Mouse (Mus musculus) heart, embryonic 13.5 days (tissue): ENCODE measurements around the gene Tbc1d5. TPM values are rescaled to one million over a fixed set of nuclear protein-coding genes. Genes with fewer than 3 reads are reported as not detected.

Experiments used
- ATAC-seq: fragments of 200-750 bp; cut with Nextera tagmentation; 2 replicates; pipeline ENCODE4 v1.8.0; 2017; ENCODE audit warnings: moderate TSS enrichment; ENCODE audit not compliant: insufficient number of reproducible peaks, low FRiP score, low TSS enrichment; ENCODE audit errors: extremely low read depth
- H3K27ac ChIP-seq: fragments of 300-500 bp; sonication (generic); replicated peaks from 2 replicates; pipeline ENCODE4 v1.5.1; 2015; ENCODE audit warnings: moderate library complexity, mild to moderate bottlenecking, inconsistent platforms
- H3K27me3 ChIP-seq: fragments of 300-500 bp; sonication (generic); replicated peaks from 2 replicates; pipeline ENCODE4 v1.6.1; 2015; ENCODE audit warnings: mild to moderate bottlenecking, inconsistent platforms
- H3K36me3 ChIP-seq: fragments of 300-500 bp; sonication (generic); 2 replicates; pipeline ENCODE4 v1.6.1; 2015; ENCODE audit warnings: mild to moderate bottlenecking, inconsistent platforms
- H3K4me1 ChIP-seq: fragments of 300-500 bp; sonication (generic); 2 replicates; pipeline ENCODE4 v1.6.1; 2015; ENCODE audit warnings: inconsistent platforms
- H3K4me2 ChIP-seq: fragments of 300-500 bp; sonication (generic); 2 replicates; pipeline ENCODE4 v1.6.1; 2015; ENCODE audit warnings: inconsistent platforms, mild to moderate bottlenecking, moderate library complexity
- H3K4me3 ChIP-seq: fragments of 300-500 bp; sonication (generic); 2 replicates; pipeline ENCODE4 v1.5.1; 2015; ENCODE audit warnings: moderate library complexity, mild to moderate bottlenecking, inconsistent platforms
- H3K9ac ChIP-seq: fragments of 300-500 bp; sonication (generic); 2 replicates; pipeline ENCODE4 v1.6.1; 2015; ENCODE audit warnings: inconsistent platforms, mild to moderate bottlenecking, moderate library complexity
- H3K9me3 ChIP-seq: fragments of 300-500 bp; sonication (generic); 2 replicates; pipeline ENCODE4 v1.6.1; 2016; ENCODE audit warnings: inconsistent platforms
- WGBS: fragments of 180-500 bp; shearing (Covaris S2); methylation state at CpG from one replicate; pipeline ENCODE4 v1.1.7; 2015; ENCODE audit warnings: mixed read lengths; 5-methylcytosine and 5-hydroxymethylcytosine counted together
- polyA plus RNA-seq: library from polyadenylated mRNA; unstranded; fragments of >200 nt; fragmentation: Nextera tagmentation; extraction: Ambion mirVana; gene quantifications from 2 replicates; pipeline ENCODE4 v1.2.1, GENCODE M21; 2015

Gene Tbc1d5
- polyA plus RNA-seq, 1 experiment from 2014 or later, result 7.5 TPM

DNA sequence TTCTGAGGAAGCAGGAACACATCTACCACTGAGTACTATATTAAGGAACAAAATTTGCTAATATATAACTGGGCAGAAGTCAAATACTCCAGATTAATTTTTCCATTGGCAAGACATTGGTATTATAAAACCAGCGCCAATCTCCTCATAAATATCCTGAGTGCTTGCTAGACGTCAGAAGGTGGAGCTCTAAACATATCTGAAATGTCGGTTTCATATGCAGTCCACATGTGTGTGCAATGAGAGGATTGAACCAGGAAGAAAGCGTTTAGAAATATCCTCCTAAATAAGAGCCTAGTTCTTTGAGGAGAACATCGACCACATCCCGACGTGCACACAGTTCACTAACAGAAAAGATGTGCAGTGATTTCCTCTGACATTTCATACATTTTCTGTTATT lies 305.1 kb downstream of the Tbc1d5 start:
- no peaks in the 10 kb centered on the region for H3K9me3 ChIP-seq
- no peak overlapping the region for H3K4me2 ChIP-seq
- H3K27ac ChIP-seq, result no peak overlapping the region
- H3K27me3 ChIP-seq, result no peaks in the 10 kb centered on the region
- no peaks in the 10 kb centered on the region for H3K4me1 ChIP-seq
- WGBS, result 79% methylated on average over 7 of the region's 7 CpGs
- no peak overlapping the region for H3K9ac ChIP-seq
- H3K4me3 ChIP-seq, result no peak overlapping the region
- no peaks in the 10 kb centered on the region for H3K36me3 ChIP-seq
- no peak for ATAC-seq

DNA sequence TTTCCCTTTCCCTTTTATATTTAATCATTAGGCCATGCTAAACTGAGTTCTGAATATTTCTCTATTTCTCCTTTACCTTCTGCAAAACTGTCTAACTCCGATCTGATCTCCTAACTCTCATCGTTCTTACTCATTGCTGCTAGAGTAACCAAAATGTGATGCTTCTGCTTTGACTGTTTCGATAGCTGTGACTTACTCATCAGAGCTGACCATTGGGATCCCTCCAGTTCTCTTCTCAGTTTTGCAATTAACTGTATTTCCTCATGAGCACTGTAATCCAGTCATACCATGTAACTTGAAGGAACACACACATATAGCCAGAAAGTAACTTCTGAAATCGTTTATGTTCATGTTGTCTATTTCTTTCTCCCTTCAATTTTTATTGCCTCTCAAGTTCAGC lies 306.6 kb downstream of the Tbc1d5 start:
- no peaks in the 10 kb centered on the region for H3K9me3 ChIP-seq
- WGBS, result 84% methylated on average over 4 of the region's 4 CpGs
- H3K4me1 ChIP-seq, result no peaks in the 10 kb centered on the region
- no peak overlapping the region for H3K27ac ChIP-seq
- H3K36me3 ChIP-seq, result no peaks in the 10 kb centered on the region
- H3K9ac ChIP-seq, result no peak overlapping the region
- no peak overlapping the region for H3K4me2 ChIP-seq
- no peak for ATAC-seq
- no peaks in the 10 kb centered on the region for H3K27me3 ChIP-seq
- no peak overlapping the region for H3K4me3 ChIP-seq

DNA sequence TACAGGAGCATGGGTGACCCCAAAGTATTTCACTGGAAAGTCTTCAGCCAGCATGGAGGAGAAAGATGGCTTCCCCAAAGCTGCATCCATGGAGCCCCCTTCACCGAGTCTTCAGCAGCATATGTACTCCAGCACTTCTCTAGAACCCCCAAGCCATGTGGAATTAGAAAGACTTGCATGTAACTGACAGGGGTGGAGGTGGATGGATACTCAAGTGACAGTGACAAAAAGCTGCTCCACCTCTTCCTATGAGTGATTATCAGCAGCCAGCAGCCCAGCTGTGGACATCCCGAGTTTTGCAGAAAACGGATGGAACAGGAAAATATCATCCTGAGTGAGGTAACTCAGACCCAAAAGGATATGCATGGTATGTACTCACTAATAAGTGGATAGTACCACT lies 311.9 kb downstream of the Tbc1d5 start:
- Histone ChIP-seq H3K4me2 (no peak overlapping the region), H3K27me3 (no peaks in the 10 kb centered on the region), H3K9me3 (no peaks in the 10 kb centered on the region), H3K27ac (no peak overlapping the region), H3K4me3 (no peak overlapping the region), H3K4me1 (no peaks in the 10 kb centered on the region), H3K36me3 (no peaks in the 10 kb centered on the region), H3K9ac (no peak overlapping the region)
- WGBS, result 51% methylated on average over 3 of the region's 3 CpGs
- no peak for ATAC-seq

- Histone ChIP-seq H3K4me1 (no peaks in the 10 kb centered on the region), H3K27me3 (no peaks in the 10 kb centered on the region), H3K36me3 (no peaks in the 10 kb centered on the region), H3K27ac (no peak overlapping the region; the same call in 1 of the 2 replicates), H3K9me3 (no peaks in the 10 kb centered on the region), H3K4me3 (no peak overlapping the region), H3K9ac (no peak overlapping the region), H3K4me2 (no peak overlapping the region)
- WGBS, result 42% methylated on average over 1 of the region's 1 CpGs
- ATAC-seq, result no peak
Measured at GRCm38 (mm10) chr17:50864781-50865180, 314.4 kb downstream of the Tbc1d5 start.

- Histone ChIP-seq H3K4me2 (no peak overlapping the region), H3K9ac (no peak overlapping the region), H3K27me3 (no peaks in the 10 kb centered on the region), H3K4me3 (no peak overlapping the region), H3K4me1 (peaks cover 5% of the 10 kb centered on the region; the same call in 1 of the 2 replicates), H3K9me3 (no peaks in the 10 kb centered on the region), H3K36me3 (no peaks in the 10 kb centered on the region), H3K27ac (no peak overlapping the region)
- no peak for ATAC-seq
- WGBS, result 30% methylated on average over 3 of the region's 3 CpGs
Measured at GRCm38 (mm10) chr17:50853220-50853619, 325.9 kb downstream of the Tbc1d5 start.

DNA sequence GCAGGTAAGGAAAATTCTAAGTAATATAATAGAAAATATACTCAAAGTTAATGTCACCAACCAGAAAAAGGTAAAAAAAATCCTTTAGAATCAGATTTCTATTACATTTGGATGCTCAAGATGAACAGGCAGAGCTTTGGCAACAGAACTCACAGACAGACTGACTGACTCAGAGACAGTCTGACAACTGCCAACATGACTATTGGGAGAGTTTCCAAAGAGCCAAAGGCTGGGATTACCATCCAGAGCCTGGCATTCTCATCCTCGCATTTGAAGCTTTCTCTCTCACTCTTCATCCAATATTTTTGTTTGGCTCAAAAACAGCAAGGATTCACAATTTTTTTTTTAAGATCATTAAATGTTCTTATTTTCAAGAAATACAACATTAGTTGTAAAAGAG lies 327.8 kb downstream of the Tbc1d5 start:
- Histone ChIP-seq H3K27ac (no peak overlapping the region), H3K4me3 (no peak overlapping the region), H3K36me3 (no peaks in the 10 kb centered on the region), H3K9me3 (no peaks in the 10 kb centered on the region), H3K4me1 (peaks cover 5% of the 10 kb centered on the region; the same call in 1 of the 2 replicates), H3K27me3 (no peaks in the 10 kb centered on the region), H3K4me2 (no peak overlapping the region), H3K9ac (no peak overlapping the region)
- WGBS, result 87% methylated on average over 1 of the region's 1 CpGs
- no peak for ATAC-seq

GRCm38 (mm10) chr17:50814089-50814488 lies 365.1 kb downstream of the Tbc1d5 start:
- H3K9me3 ChIP-seq, result no peaks in the 10 kb centered on the region
- H3K36me3 ChIP-seq, result no peaks in the 10 kb centered on the region
- no peak overlapping the region for H3K4me2 ChIP-seq
- no peak overlapping the region for H3K27ac ChIP-seq
- H3K4me3 ChIP-seq, result no peak overlapping the region
- 57% methylated on average over 1 of the region's 1 CpGs for WGBS
- H3K27me3 ChIP-seq, result no peaks in the 10 kb centered on the region
- ATAC-seq, result no peak
- peaks cover 3% of the 10 kb centered on the region; the same call in 1 of the 2 replicates for H3K4me1 ChIP-seq
- no peak overlapping the region for H3K9ac ChIP-seq

- Histone ChIP-seq H3K4me3 (no peak overlapping the region), H3K4me2 (no peak overlapping the region), H3K9ac (no peak overlapping the region), H3K27ac (no peak overlapping the region), H3K27me3 (no peaks in the 10 kb centered on the region), H3K36me3 (no peaks in the 10 kb centered on the region), H3K9me3 (no peaks in the 10 kb centered on the region), H3K4me1 (peaks cover 3% of the 10 kb centered on the region; the same call in 1 of the 2 replicates)
- no peak for ATAC-seq
- WGBS, result 86% methylated on average over 6 of the region's 6 CpGs
Measured at GRCm38 (mm10) chr17:50813580-50813979, 365.6 kb downstream of the Tbc1d5 start.

DNA sequence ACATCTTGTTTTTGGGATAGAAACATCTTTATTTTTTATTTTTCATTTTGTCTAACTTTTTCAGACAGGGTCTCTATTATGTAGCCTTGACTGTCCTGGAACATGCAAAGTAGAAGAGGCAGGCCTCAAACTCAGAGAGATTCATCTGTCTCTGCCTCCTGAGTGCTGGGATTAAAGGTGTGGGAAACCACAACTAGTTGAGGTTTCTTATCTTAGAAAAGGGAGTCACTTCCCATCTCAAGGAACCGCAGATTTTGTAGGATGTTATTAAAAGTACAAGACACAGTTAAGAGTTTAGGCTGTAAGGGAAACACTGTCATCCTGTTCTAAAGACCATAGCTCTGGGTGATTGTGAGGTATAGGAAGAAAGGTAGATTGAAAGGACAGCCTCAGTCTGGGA lies 373.5 kb downstream of the Tbc1d5 start:
- Histone ChIP-seq H3K27ac (no peak overlapping the region), H3K9ac (no peak overlapping the region), H3K9me3 (no peaks in the 10 kb centered on the region), H3K4me2 (no peak overlapping the region), H3K36me3 (no peaks in the 10 kb centered on the region), H3K4me3 (no peak overlapping the region), H3K4me1 (0 out of 2 replicates have a peak, but pooled peaks cover 3% of the 10 kb centered on the region), H3K27me3 (no peaks in the 10 kb centered on the region)
- WGBS, result 73% methylated on average over 1 of the region's 1 CpGs
- ATAC-seq, result no peak

- H3K27ac ChIP-seq, result no peak overlapping the region
- H3K4me2 ChIP-seq, result no peak overlapping the region
- H3K9ac ChIP-seq, result no peak overlapping the region
- no peaks in the 10 kb centered on the region for H3K9me3 ChIP-seq
- H3K36me3 ChIP-seq, result 0 out of 2 replicates have a peak, but pooled peaks cover 3% of the 10 kb centered on the region
- no peak overlapping the region for H3K4me3 ChIP-seq
- no peaks in the 10 kb centered on the region for H3K27me3 ChIP-seq
- no peak for ATAC-seq
- 0 out of 2 replicates have a peak, but pooled peaks cover 3% of the 10 kb centered on the region for H3K4me1 ChIP-seq
- 64% methylated on average over 6 of the region's 6 CpGs for WGBS
Measured at GRCm38 (mm10) chr17:50803234-50803633, 375.9 kb downstream of the Tbc1d5 start.

- H3K9me3 ChIP-seq, result no peaks in the 10 kb centered on the region
- WGBS, result 85% methylated on average over 8 of the region's 8 CpGs
- ATAC-seq, result no peak
- H3K9ac ChIP-seq, result no peak overlapping the region
- no peak overlapping the region for H3K4me2 ChIP-seq
- 0 out of 2 replicates have a peak, but pooled peaks cover 3% of the 10 kb centered on the region for H3K36me3 ChIP-seq
- no peak overlapping the region for H3K4me3 ChIP-seq
- no peaks in the 10 kb centered on the region for H3K27me3 ChIP-seq
- H3K4me1 ChIP-seq, result 0 out of 2 replicates have a peak, but pooled peaks cover 3% of the 10 kb centered on the region
- no peak overlapping the region for H3K27ac ChIP-seq
Measured at GRCm38 (mm10) chr17:50802380-50802779, 376.8 kb downstream of the Tbc1d5 start.

GRCm38 (mm10) chr17:50795445-50796095 lies 383.6 kb downstream of the Tbc1d5 start:
- Histone ChIP-seq H3K27me3 (no peaks in the 10 kb centered on the region), H3K9ac (no peak overlapping the region), H3K27ac (no peak overlapping the region), H3K4me2 (no peak overlapping the region), H3K9me3 (no peaks in the 10 kb centered on the region), H3K36me3 (0 out of 2 replicates have a peak, but pooled peaks cover 3% of the 10 kb centered on the region), H3K4me3 (no peak overlapping the region), H3K4me1 (no peaks in the 10 kb centered on the region)
- WGBS, result 64% methylated on average over 6 of the region's 6 CpGs
- no peak for ATAC-seq
